Mouse (Mus musculus): ENCODE measurements around the gene Mrps27. TPM values are rescaled to one million over a fixed set of nuclear protein-coding genes. Genes with fewer than 3 reads are reported as not detected.

The Mrps27 gene
- polyA plus RNA-seq, 1 experiment = 14.7 TPM

- TF ChIP-seq CTCF (IDR thresholded peaks at IDR 0.05; ENCODE audit: control insufficient read depth, insufficient read depth, low read length) (no peak), POLR2A (IDR thresholded peaks at IDR 0.05; ENCODE audit: borderline replicate concordance, control insufficient read depth, low read depth, low read length) (no peak)
Observed at GRCm38 (mm10) chr13:99448278-99448677, 103.7 kb downstream of the Mrps27 start.

DNA sequence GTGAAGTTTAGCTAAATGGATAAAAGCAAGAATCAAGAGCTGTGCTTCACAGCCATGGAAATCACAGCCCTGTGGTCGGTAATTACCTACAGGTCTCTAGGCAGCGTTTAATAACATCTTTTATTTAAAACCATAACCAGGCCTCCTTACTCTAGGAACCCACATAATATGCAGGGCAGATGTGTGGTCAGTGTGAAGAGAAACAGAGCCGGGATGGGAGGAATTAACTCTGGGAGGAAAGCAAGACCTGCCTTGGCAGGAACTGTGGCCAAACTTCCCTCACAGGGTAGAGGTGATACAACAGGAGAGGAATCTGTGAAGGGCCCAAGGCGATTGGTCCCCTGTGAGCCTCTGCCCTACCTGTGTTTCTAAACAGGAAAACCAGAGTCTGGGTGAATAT lies 105.0 kb downstream of the Mrps27 start:
- 78% methylated on average over 4 of the region's 4 CpGs for WGBS
- Histone ChIP-seq H3K4me3 (replicated peaks; ENCODE audit: control insufficient read depth, low read depth, low read length) (no peak overlapping the region), H3K4me1 (ENCODE audit: control insufficient read depth, insufficient read depth, low read length) (no peaks in the 10 kb centered on the region), H3K27ac (ENCODE audit: control insufficient read depth, insufficient read depth, low read depth, low read length, poor library complexity) (no peak overlapping the region)
- TF ChIP-seq CTCF (IDR thresholded peaks at IDR 0.05; ENCODE audit: control insufficient read depth, insufficient read depth, low read length) (no peak), POLR2A (IDR thresholded peaks at IDR 0.05; ENCODE audit: borderline replicate concordance, control insufficient read depth, low read depth, low read length) (no peak)

More at GRCm38 (mm10) chr13:99448278-99448677, 103.7 kb downstream of the Mrps27 start:
- Histone ChIP-seq H3K4me3 (replicated peaks; ENCODE audit: control insufficient read depth, low read depth, low read length) (no peak overlapping the region), H3K27ac (ENCODE audit: control insufficient read depth, insufficient read depth, low read depth, low read length, poor library complexity) (no peak overlapping the region), H3K4me1 (ENCODE audit: control insufficient read depth, insufficient read depth, low read length) (no peaks in the 10 kb centered on the region)
- 72% methylated on average over 4 of the region's 4 CpGs for WGBS

DNA sequence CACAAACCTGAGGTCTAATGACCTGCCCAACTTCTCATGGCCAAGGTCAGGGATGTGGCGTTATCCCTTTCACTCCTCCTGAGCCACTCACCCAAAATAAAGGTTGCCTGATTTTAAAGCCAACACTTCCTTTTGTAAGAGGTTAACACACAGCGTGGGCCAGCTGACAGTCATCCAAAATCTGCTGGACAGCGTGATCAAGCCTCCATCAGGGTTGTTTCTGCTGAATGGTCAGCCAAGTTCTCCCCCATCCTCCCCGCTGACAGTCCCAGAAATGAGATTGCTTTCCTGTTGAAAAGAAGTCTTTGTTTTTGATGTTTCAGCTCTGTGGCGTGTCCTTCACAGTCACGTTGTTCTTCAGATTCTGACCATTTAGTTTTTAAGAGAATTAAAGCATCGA lies 106.2 kb downstream of the Mrps27 start:
- no peak for TF ChIP-seq POLR2A (IDR thresholded peaks at IDR 0.05; ENCODE audit: borderline replicate concordance, control insufficient read depth, low read depth, low read length)
- Histone ChIP-seq H3K4me1 (ENCODE audit: control insufficient read depth, insufficient read depth, low read length) (no peaks in the 10 kb centered on the region), H3K4me3 (replicated peaks; ENCODE audit: control insufficient read depth, low read depth, low read length) (no peak overlapping the region), H3K27ac (ENCODE audit: control insufficient read depth, insufficient read depth, low read depth, low read length, poor library complexity) (no peak overlapping the region)
- 84% methylated on average over 7 of the region's 7 CpGs for WGBS

DNA sequence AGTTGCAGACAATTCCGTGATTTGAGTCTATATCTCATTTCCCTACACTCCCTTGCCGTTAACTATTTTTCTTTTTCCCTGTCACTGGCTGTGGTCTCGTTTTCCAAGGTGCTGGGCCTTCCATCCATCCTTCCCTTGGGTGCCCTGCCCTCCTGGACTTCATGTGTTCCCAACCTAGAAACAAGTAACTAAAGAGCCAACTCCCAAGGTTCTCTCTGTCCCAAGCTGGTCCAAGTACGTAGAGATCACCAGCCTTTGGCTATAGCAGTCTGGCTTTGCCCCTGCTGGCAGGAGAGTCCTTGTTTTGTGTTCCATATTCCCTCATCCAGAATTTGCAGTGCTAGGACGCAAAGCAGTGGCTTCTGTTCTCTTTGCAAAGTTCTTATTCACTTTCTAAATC lies 106.7 kb downstream of the Mrps27 start:
- Histone ChIP-seq H3K4me3 (replicated peaks; ENCODE audit: control insufficient read depth, low read depth, low read length) (no peak overlapping the region), H3K4me1 (ENCODE audit: control insufficient read depth, insufficient read depth, low read length) (no peaks in the 10 kb centered on the region), H3K27ac (ENCODE audit: control insufficient read depth, insufficient read depth, low read depth, low read length, poor library complexity) (no peak overlapping the region)
- 85% methylated on average over 5 of the region's 5 CpGs for WGBS
- no peak for TF ChIP-seq POLR2A (IDR thresholded peaks at IDR 0.05; ENCODE audit: borderline replicate concordance, control insufficient read depth, low read depth, low read length)
- TF ChIP-seq CTCF (IDR thresholded peaks at IDR 0.05; ENCODE audit: control insufficient read depth, insufficient read depth, low read length) = no peak

GRCm38 (mm10) chr13:99452444-99452843 lies 107.9 kb downstream of the Mrps27 start:
- H3K27ac ChIP-seq (ENCODE audit: control insufficient read depth, insufficient read depth, low read depth, low read length, poor library complexity) = no peak overlapping the region
- H3K4me3 ChIP-seq (replicated peaks; ENCODE audit: control insufficient read depth, low read depth, low read length) = no peak overlapping the region
- no peaks in the 10 kb centered on the region for H3K4me1 ChIP-seq (ENCODE audit: control insufficient read depth, insufficient read depth, low read length)
- WGBS = 87% methylated on average over 3 of the region's 3 CpGs
- TF ChIP-seq CTCF (IDR thresholded peaks at IDR 0.05; ENCODE audit: control insufficient read depth, insufficient read depth, low read length) (no peak), POLR2A (IDR thresholded peaks at IDR 0.05; ENCODE audit: borderline replicate concordance, control insufficient read depth, low read depth, low read length) (no peak)

DNA sequence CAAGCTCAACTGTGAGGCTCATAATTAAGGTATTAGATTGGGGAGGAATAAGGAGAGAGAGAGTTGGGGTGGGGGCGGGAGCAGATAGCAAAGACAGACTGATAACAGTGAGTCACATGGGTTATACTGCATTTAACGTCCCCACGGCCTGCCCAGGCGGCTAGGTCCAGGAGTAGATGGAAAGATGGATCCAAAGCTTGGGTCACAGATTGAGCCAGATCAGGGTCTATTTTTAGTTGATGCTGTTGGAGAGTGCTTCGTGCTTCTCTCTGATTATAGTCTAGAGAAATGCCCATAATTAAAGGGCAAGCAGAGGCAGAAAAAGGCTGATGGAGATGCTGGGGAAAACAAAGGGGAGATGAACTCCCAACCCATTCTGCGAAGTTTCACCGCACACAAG lies 110.4 kb downstream of the Mrps27 start:
- WGBS = 84% methylated on average over 7 of the region's 7 CpGs
- TF ChIP-seq CTCF (IDR thresholded peaks at IDR 0.05; ENCODE audit: control insufficient read depth, insufficient read depth, low read length) = no peak
- TF ChIP-seq POLR2A (IDR thresholded peaks at IDR 0.05; ENCODE audit: borderline replicate concordance, control insufficient read depth, low read depth, low read length) = no peak
- Histone ChIP-seq H3K27ac (ENCODE audit: control insufficient read depth, insufficient read depth, low read depth, low read length, poor library complexity) (no peak overlapping the region), H3K4me1 (ENCODE audit: control insufficient read depth, insufficient read depth, low read length) (no peaks in the 10 kb centered on the region), H3K4me3 (replicated peaks; ENCODE audit: control insufficient read depth, low read depth, low read length) (no peak overlapping the region)

GRCm38 (mm10) chr13:99458658-99459386 lies 114.2 kb downstream of the Mrps27 start:
- TF ChIP-seq CTCF (IDR thresholded peaks at IDR 0.05; ENCODE audit: control insufficient read depth, insufficient read depth, low read length) = no peak
- no peak for TF ChIP-seq POLR2A (IDR thresholded peaks at IDR 0.05; ENCODE audit: borderline replicate concordance, control insufficient read depth, low read depth, low read length)
- H3K4me3 ChIP-seq (replicated peaks; ENCODE audit: control insufficient read depth, low read depth, low read length) = no peak overlapping the region
- 68% methylated on average over 12 of the region's 12 CpGs for WGBS
- H3K27ac ChIP-seq (ENCODE audit: control insufficient read depth, insufficient read depth, low read depth, low read length, poor library complexity) = no peak overlapping the region
- no peaks in the 10 kb centered on the region for H3K4me1 ChIP-seq (ENCODE audit: control insufficient read depth, insufficient read depth, low read length)

DNA sequence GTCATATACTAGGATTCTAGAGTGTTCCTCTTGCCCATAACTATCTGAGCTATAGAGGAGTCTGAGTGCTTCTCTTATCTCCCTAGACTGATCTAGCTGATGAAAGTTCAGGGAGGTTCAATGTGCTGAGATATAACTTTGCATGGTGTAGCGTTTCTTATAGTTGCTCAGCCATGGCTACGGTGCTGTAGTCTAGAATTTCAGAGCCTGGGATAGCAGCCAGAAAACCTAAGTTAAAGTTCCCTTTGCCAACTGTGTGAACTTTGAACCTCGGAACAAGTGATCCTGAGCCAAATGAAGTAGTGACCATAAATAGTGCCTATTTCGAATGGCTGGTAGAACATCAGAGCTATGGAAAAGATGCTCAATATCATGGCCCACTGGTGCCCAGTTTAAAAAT lies 115.0 kb downstream of the Mrps27 start:
- Histone ChIP-seq H3K4me3 (replicated peaks; ENCODE audit: control insufficient read depth, low read depth, low read length) (no peak overlapping the region), H3K27ac (ENCODE audit: control insufficient read depth, insufficient read depth, low read depth, low read length, poor library complexity) (no peak overlapping the region), H3K4me1 (ENCODE audit: control insufficient read depth, insufficient read depth, low read length) (no peaks in the 10 kb centered on the region)
- 90% methylated on average over 4 of the region's 4 CpGs for WGBS
- TF ChIP-seq POLR2A (IDR thresholded peaks at IDR 0.05; ENCODE audit: borderline replicate concordance, control insufficient read depth, low read depth, low read length) = no peak
- no peak for TF ChIP-seq CTCF (IDR thresholded peaks at IDR 0.05; ENCODE audit: control insufficient read depth, insufficient read depth, low read length)

GRCm38 (mm10) chr13:99461886-99462285 lies 117.3 kb downstream of the Mrps27 start:
- WGBS = 79% methylated on average over 4 of the region's 4 CpGs
- no peak overlapping the region for H3K4me3 ChIP-seq (replicated peaks; ENCODE audit: control insufficient read depth, low read depth, low read length)
- no peak for TF ChIP-seq POLR2A (IDR thresholded peaks at IDR 0.05; ENCODE audit: borderline replicate concordance, control insufficient read depth, low read depth, low read length)
- no peaks in the 10 kb centered on the region for H3K4me1 ChIP-seq (ENCODE audit: control insufficient read depth, insufficient read depth, low read length)
- H3K27ac ChIP-seq (ENCODE audit: control insufficient read depth, insufficient read depth, low read depth, low read length, poor library complexity) = no peak overlapping the region

Data from bone marrow, adult 2 months (tissue).